Mouse (Mus musculus) erythroblast, embryonic 14.5 days (primary cell): ENCODE data around the gene Tram2.

Experiments used
- GATA1 ChIP-seq: IDR thresholded peaks from 2 replicates; pipeline ENCODE4 v1.6.1; 2012; ENCODE audit warnings: low read length, inconsistent platforms, mixed read lengths
- TAL1 ChIP-seq: IDR thresholded peaks from 3 replicates; pipeline ENCODE4 v1.6.1; 2012; ENCODE audit warnings: low read length, inconsistent platforms, mixed read lengths

DNA sequence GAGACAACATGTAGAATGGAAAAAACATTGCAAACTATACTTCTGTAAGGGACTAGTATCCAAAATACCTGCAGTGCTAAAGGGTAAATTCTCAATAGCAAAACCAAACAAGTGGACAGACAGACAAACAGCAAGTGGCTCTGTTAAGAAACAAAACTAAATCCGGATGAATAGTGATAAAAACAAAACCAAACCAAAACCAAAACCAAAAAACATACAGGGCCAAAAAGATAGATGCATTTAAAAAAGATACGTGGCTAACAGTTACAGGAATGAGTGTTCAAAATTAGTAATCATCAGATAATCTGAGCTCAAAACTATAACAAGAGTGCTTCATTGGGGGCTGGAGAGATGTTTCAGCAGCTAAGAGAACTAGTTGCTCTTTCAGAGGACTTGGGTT lies 109.4 kb downstream of the Tram2 start:
- TF ChIP-seq TAL1 (no peak), GATA1 (no peak)
